Mouse (Mus musculus) A20 (cell line): ENCODE data around the gene C130032M10Rik.

Source experiments
- DNase-seq: peaks from one replicate; pipeline ENCODE4 v3.0.0-alpha.2; 2011; ENCODE audit warnings: low read depth, low spot score

Gene C130032M10Rik

GRCm38 (mm10) chr9:114515364-114515763 lies at the start of gene C130032M10Rik:
C130032M10Rik (plus strand) TSS chr9:114515697.
- DNase-seq: no peak

GRCm38 (mm10) chr9:114466871-114467270 lies 48.6 kb upstream of the C130032M10Rik start:
- no peak for DNase-seq

GRCm38 (mm10) chr9:114468217-114468616 lies 47.3 kb upstream of the C130032M10Rik start:
- no peak for DNase-seq

GRCm38 (mm10) chr9:114468701-114469100 lies 46.8 kb upstream of the C130032M10Rik start:
- DNase-seq: no peak

GRCm38 (mm10) chr9:114471892-114472291 lies 43.6 kb upstream of the C130032M10Rik start:
- no peak for DNase-seq

- DNase-seq: peak; percentile 66
Observed at GRCm38 (mm10) chr9:114477019-114477418, 38.5 kb upstream of the C130032M10Rik start.

- DNase-seq: no peak
Observed at GRCm38 (mm10) chr9:114480940-114481339, 34.6 kb upstream of the C130032M10Rik start.

- no peak for DNase-seq
Observed at GRCm38 (mm10) chr9:114484771-114485170, 30.7 kb upstream of the C130032M10Rik start.

GRCm38 (mm10) chr9:114486808-114487207 lies 28.7 kb upstream of the C130032M10Rik start:
- DNase-seq: no peak

GRCm38 (mm10) chr9:114487481-114488258 lies 27.8 kb upstream of the C130032M10Rik start:
- no peak for DNase-seq

GRCm38 (mm10) chr9:114496469-114496868 lies 19.0 kb upstream of the C130032M10Rik start:
- no peak for DNase-seq

- DNase-seq: peak; percentile 84
Observed at GRCm38 (mm10) chr9:114498218-114498617, 17.3 kb upstream of the C130032M10Rik start.

- DNase-seq: peak; percentile 72
Observed at GRCm38 (mm10) chr9:114499783-114500515, 15.5 kb upstream of the C130032M10Rik start.

- DNase-seq: no peak
Observed at GRCm38 (mm10) chr9:114501111-114501510, 14.4 kb upstream of the C130032M10Rik start.

- no peak for DNase-seq
Observed at GRCm38 (mm10) chr9:114501913-114502312, 13.6 kb upstream of the C130032M10Rik start.

GRCm38 (mm10) chr9:114502711-114503427 lies 12.6 kb upstream of the C130032M10Rik start:
- no peak for DNase-seq

GRCm38 (mm10) chr9:114504816-114505215 lies 10.7 kb upstream of the C130032M10Rik start, which contains the start of gene Ccr4:
Ccr4 (minus strand) TSS chr9:114504916.
- no peak for DNase-seq

- no peak for DNase-seq
Observed at GRCm38 (mm10) chr9:114506564-114506963, 8.9 kb upstream of the C130032M10Rik start.

GRCm38 (mm10) chr9:114507421-114507820 lies 8.1 kb upstream of the C130032M10Rik start:
- no peak for DNase-seq

- no peak for DNase-seq
Observed at GRCm38 (mm10) chr9:114509785-114510184, 5.7 kb upstream of the C130032M10Rik start.

- no peak for DNase-seq
Observed at GRCm38 (mm10) chr9:114512831-114513230, 2.7 kb upstream of the C130032M10Rik start.

- DNase-seq: no peak
Observed at GRCm38 (mm10) chr9:114517924-114518497, 2.5 kb downstream of the C130032M10Rik start.
